Mouse (Mus musculus) forebrain, embryonic 16.5 days (tissue): ENCODE data around the gene 2700049A03Rik. TPM values are rescaled to one million over a fixed set of nuclear protein-coding genes. Genes with fewer than 3 reads are reported as not detected.

ENCODE experiments used
- ATAC-seq: fragments of 200-750 bp; cut with Nextera tagmentation; 2 replicates; pipeline ENCODE4 v1.8.0; 2017; ENCODE audit warnings: mild to moderate bottlenecking, moderate library complexity
- H3K27ac ChIP-seq: fragments of 300-500 bp; sonication (generic); 2 replicates; pipeline ENCODE4 v1.5.1; 2014; ENCODE audit warnings: low read length, control low read depth
- H3K27me3 ChIP-seq: fragments of 300-500 bp; sonication (generic); replicated peaks from 2 replicates; pipeline ENCODE4 v1.6.1; 2014; ENCODE audit warnings: low read length; ENCODE audit not compliant: control insufficient read depth, insufficient read depth
- H3K36me3 ChIP-seq: fragments of 300-500 bp; sonication (generic); 2 replicates; pipeline ENCODE4 v1.6.1; 2014; ENCODE audit not compliant: control insufficient read depth, insufficient read depth
- H3K4me1 ChIP-seq: fragments of 300-500 bp; sonication (generic); replicated peaks from 2 replicates; pipeline ENCODE4 v1.6.1; 2014; ENCODE audit warnings: low read length; ENCODE audit not compliant: control insufficient read depth, insufficient read depth
- H3K4me2 ChIP-seq: fragments of 300-500 bp; sonication (generic); 2 replicates; pipeline ENCODE4 v1.6.1; 2014; ENCODE audit warnings: mild to moderate bottlenecking, low read length, control low read depth
- H3K4me3 ChIP-seq: fragments of 300-500 bp; sonication (generic); replicated peaks from 2 replicates; pipeline ENCODE4 v1.5.1; 2014; ENCODE audit warnings: mild to moderate bottlenecking, low read length, control low read depth
- H3K9ac ChIP-seq: fragments of 300-500 bp; sonication (generic); replicated peaks from 2 replicates; pipeline ENCODE4 v1.6.1; 2014; ENCODE audit warnings: low read depth, low read length, control low read depth
- H3K9me3 ChIP-seq: fragments of 300-500 bp; sonication (generic); 2 replicates; pipeline ENCODE4 v1.6.1; 2016; ENCODE audit warnings: low read length; ENCODE audit not compliant: control insufficient read depth
- WGBS: fragments of 180-500 bp; shearing (Covaris S2); extraction: QIAGEN DNeasy Blood & Tissue Kit; methylation state at CpG from one replicate; pipeline ENCODE4 v1.1.7; 2014; 5-methylcytosine and 5-hydroxymethylcytosine counted together
- polyA plus RNA-seq: library from polyadenylated mRNA; unstranded; fragments of >200 nt; fragmentation: Nextera tagmentation; extraction: Ambion mirVana; gene quantifications from 2 replicates; pipeline ENCODE4 v1.2.1, GENCODE M21; 2015

Gene 2700049A03Rik
- polyA plus RNA-seq, 1 experiment from 2014 or later: 18.6 TPM

DNA sequence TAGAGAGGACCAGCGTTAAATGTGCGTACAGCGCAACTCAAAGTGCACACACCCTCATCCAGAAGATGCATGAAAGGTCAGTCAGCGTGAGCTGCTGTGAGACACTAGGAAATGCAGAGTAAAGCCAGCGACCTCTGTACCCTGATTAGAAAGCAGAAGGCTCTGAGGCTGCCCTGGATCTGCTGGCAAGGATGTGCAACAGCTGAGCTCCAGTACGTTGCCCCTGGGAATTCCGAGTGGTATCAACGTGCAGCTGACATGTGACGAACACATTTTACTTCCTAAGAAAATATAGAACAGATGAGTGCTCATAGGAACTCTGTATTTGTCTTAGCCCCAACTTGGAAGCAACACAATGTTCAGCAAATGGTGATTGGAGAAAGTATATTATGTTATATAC, 80.5 kb downstream of the 2700049A03Rik start:
- Histone ChIP-seq H3K36me3 (peaks cover 10% of the 10 kb centered on the region), H3K27me3 (no peaks in the 10 kb centered on the region), H3K9me3 (no peaks in the 10 kb centered on the region), H3K4me2 (no peak overlapping the region), H3K27ac (no peak overlapping the region), H3K9ac (no peak overlapping the region), H3K4me3 (no peak overlapping the region), H3K4me1 (0 out of 2 replicates have a peak, but pooled peaks cover 3% of the 10 kb centered on the region)
- 86% methylated on average over 9 of the region's 9 CpGs for WGBS
- ATAC-seq: no peak

DNA sequence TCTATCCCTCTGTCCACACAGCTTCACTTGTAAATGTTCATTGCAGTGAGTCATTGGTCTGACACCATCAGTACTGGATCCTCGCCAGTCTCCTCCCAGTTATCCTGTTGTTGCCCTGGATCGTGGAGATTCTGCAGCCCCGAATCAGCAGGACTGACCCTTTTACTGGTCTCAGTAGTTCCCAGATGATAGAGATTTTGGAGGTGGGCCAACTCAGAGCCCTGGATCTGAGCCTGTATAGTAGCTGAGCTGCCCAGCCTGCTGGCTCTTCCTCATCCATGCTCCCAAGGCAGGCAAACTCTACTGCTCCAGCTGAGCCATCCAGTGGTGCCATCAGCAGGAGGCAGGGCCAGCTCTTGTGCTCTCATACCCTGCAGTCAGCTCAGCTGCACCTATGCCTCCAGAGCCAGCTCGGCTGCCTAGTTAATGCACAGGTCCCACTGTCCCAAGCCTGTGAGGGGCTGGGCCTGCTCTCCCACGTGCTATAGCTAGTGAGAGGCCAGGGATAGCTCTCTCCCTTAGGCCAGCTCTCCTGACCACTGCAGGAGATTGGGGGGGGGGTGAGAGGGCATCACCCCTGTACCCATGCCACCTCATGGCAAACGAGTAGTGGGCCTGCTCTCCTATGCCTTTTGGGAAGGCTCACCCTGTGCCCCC, 81.3 kb downstream of the 2700049A03Rik start:
- H3K9me3 ChIP-seq: no peaks in the 10 kb centered on the region
- ATAC-seq: no peak
- H3K4me1 ChIP-seq: 0 out of 2 replicates have a peak, but pooled peaks cover 3% of the 10 kb centered on the region
- no peak overlapping the region for H3K27ac ChIP-seq
- 62% methylated on average over 6 of the region's 6 CpGs for WGBS
- H3K9ac ChIP-seq: no peak overlapping the region
- no peak overlapping the region for H3K4me2 ChIP-seq
- H3K27me3 ChIP-seq: no peaks in the 10 kb centered on the region
- peaks cover 10% of the 10 kb centered on the region for H3K36me3 ChIP-seq
- no peak overlapping the region for H3K4me3 ChIP-seq

GRCm38 (mm10) chr12:71222761-71223160, 86.1 kb downstream of the 2700049A03Rik start:
- no peak overlapping the region for H3K4me2 ChIP-seq
- H3K4me3 ChIP-seq: no peak overlapping the region
- no peaks in the 10 kb centered on the region for H3K27me3 ChIP-seq
- ATAC-seq: no peak
- no peak overlapping the region for H3K27ac ChIP-seq
- no peak overlapping the region for H3K9ac ChIP-seq
- 0 out of 2 replicates have a peak, but pooled peaks cover 3% of the 10 kb centered on the region for H3K4me1 ChIP-seq
- H3K9me3 ChIP-seq: no peaks in the 10 kb centered on the region
- 87% methylated on average over 6 of the region's 6 CpGs for WGBS
- peaks cover 7% of the 10 kb centered on the region for H3K36me3 ChIP-seq

GRCm38 (mm10) chr12:71227769-71228168, 91.1 kb downstream of the 2700049A03Rik start:
- H3K4me1 ChIP-seq: no peaks in the 10 kb centered on the region
- peaks cover 2% of the 10 kb centered on the region for H3K36me3 ChIP-seq
- 81% methylated on average over 4 of the region's 4 CpGs for WGBS
- no peak overlapping the region for H3K4me2 ChIP-seq
- no peak overlapping the region for H3K27ac ChIP-seq
- ATAC-seq: no peak
- no peaks in the 10 kb centered on the region for H3K9me3 ChIP-seq
- H3K4me3 ChIP-seq: no peak overlapping the region
- no peak overlapping the region for H3K9ac ChIP-seq
- no peaks in the 10 kb centered on the region for H3K27me3 ChIP-seq

DNA sequence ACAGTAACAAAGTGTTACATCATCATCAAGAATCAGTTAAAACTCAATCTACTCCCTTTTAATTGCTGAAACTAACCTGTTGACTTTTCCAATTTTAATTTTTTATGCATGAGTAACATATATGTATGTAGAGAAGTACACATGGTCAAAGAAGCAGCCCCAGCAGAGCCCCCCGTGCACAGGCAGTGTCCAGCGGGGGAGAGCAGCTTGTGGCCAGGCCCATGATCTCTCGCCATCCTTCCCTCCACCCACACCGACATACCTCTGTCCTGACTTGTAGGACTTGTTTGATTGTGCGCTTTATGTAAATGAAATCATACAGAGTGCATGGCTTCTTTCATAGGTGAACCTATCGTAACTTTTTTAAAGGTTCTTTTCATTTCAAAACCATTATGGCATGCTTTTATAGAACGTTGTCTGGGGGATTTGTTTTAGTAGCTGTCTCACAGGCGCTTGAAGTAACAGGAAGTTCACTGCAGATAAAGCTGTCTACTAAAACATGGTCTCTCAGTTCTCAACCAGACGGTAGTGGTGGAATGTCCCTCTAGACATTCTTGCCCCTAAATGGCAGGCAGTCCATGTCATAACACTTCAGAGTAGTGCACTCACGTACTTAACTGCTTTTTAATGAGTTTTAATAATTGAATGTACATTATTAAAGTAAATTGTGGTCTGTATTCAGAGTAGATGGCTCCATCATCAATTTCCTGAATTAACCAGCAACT, 92.4 kb downstream of the 2700049A03Rik start:
- 78% methylated on average over 10 of the region's 10 CpGs for WGBS
- H3K36me3 ChIP-seq: peaks cover 2% of the 10 kb centered on the region
- H3K27me3 ChIP-seq: no peaks in the 10 kb centered on the region

GRCm38 (mm10) chr12:71231561-71231960, 94.9 kb downstream of the 2700049A03Rik start:
- peaks cover 2% of the 10 kb centered on the region for H3K36me3 ChIP-seq
- no peak overlapping the region for H3K4me3 ChIP-seq
- no peak overlapping the region for H3K27ac ChIP-seq
- H3K9me3 ChIP-seq: no peaks in the 10 kb centered on the region
- H3K9ac ChIP-seq: no peak overlapping the region
- WGBS: 91% methylated on average over 9 of the region's 9 CpGs
- no peak for ATAC-seq
- no peak overlapping the region for H3K4me2 ChIP-seq
- no peaks in the 10 kb centered on the region for H3K4me1 ChIP-seq
- H3K27me3 ChIP-seq: no peaks in the 10 kb centered on the region

More for the DNA sequence above, 92.4 kb downstream of the 2700049A03Rik start:
- ATAC-seq: no peak
- Histone ChIP-seq H3K9ac (no peak overlapping the region), H3K9me3 (no peaks in the 10 kb centered on the region), H3K4me3 (no peak overlapping the region), H3K27ac (no peak overlapping the region), H3K4me1 (no peaks in the 10 kb centered on the region), H3K4me2 (no peak overlapping the region)

DNA sequence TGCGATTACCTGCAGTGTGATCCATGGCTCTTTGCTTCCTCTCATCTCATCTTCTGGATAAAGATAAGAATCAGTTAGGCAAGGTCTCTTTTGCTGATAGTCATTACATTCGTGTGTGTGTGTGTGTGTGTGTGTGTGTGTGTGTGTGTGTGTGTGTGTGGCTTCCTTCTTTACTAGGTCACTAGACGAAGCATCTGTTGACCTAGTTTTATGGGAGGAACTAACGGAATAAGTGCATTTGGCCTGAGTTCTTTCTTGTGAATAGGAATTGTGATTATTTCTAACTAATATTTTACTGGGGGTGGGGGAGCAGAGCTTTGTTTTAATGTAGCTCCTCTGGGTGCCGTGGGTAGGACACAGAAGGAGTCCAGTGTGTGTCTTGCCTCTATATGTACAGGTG, 96.8 kb downstream of the 2700049A03Rik start:
- Histone ChIP-seq H3K36me3 (peaks cover 2% of the 10 kb centered on the region; the same call in 1 of the 2 replicates), H3K27ac (no peak overlapping the region), H3K9ac (no peak overlapping the region), H3K4me2 (no peak overlapping the region), H3K27me3 (no peaks in the 10 kb centered on the region), H3K9me3 (no peaks in the 10 kb centered on the region), H3K4me1 (no peaks in the 10 kb centered on the region), H3K4me3 (no peak overlapping the region)
- no peak for ATAC-seq
- 83% methylated on average over 5 of the region's 5 CpGs for WGBS

GRCm38 (mm10) chr12:71237074-71237473, 100.4 kb downstream of the 2700049A03Rik start:
- no peaks in the 10 kb centered on the region for H3K4me1 ChIP-seq
- no peak for ATAC-seq
- WGBS: 82% methylated on average over 4 of the region's 4 CpGs

GRCm38 (mm10) chr12:71242791-71243190, 106.1 kb downstream of the 2700049A03Rik start:
- Histone ChIP-seq H3K9ac (no peak overlapping the region), H3K4me2 (no peak overlapping the region), H3K27me3 (no peaks in the 10 kb centered on the region), H3K4me3 (no peak overlapping the region), H3K9me3 (peaks cover 17% of the 10 kb centered on the region), H3K36me3 (peaks cover 29% of the 10 kb centered on the region), H3K27ac (no peak overlapping the region), H3K4me1 (no peaks in the 10 kb centered on the region)
- no peak for ATAC-seq
- 88% methylated on average over 9 of the region's 9 CpGs for WGBS

More at GRCm38 (mm10) chr12:71237074-71237473, 100.4 kb downstream of the 2700049A03Rik start:
- Histone ChIP-seq H3K36me3 (peaks cover 7% of the 10 kb centered on the region), H3K27me3 (no peaks in the 10 kb centered on the region), H3K4me3 (no peak overlapping the region), H3K9me3 (peaks cover 5% of the 10 kb centered on the region; the same call in 1 of the 2 replicates), H3K27ac (no peak overlapping the region), H3K9ac (no peak overlapping the region), H3K4me2 (no peak overlapping the region)
